8 mouse cellular contexts compared by ENCODE assay signal in the genomic region with DNA sequence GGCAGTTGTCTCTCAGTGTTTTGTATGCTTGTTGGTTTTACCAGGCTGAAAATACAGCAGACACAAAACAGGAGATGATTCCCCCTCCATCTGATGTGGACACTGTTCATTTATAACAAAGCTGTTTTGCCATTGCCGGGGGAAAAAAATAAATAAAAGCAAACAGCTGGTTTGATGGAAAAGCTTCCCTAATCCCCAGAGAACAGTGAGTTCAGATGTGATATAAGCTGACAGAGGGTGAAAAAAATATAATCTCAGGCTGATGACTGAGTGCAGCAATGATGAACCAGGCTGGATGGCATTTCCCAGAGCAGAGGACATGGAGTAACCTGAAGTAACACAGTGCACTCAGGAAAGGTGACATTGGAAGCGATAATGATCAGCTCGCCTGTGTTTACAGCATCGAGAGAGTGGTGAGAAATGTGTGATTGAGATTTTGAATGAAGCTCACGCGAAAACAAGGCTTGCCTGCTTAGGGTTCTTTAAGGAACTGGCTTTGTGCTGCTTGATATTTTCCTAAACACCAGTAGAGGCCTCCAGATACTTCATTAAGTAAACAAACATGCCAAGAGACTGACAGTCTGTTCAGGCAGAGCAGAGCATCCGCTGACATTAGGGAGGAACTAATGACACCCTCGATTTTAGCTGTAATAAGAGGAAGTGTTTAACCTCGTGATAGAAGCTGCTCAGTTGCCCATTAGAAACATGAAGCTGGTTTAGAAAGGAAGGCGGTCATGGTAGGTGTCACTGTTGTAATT.
DNase-seq lines count a peak whose midpoint lies in the region; ATAC-seq lines count a peak whose summit lies in the region.

No protein-coding gene starts in this region.

- no peaks in the 10 kb centered on the region for H3K4me1 ChIP-seq in heart, embryonic 11.5 days (ENCODE audit: control insufficient read depth, insufficient read depth, low read length)
- peaks cover 11% of the 10 kb centered on the region for H3K4me1 ChIP-seq in forebrain, embryonic 16.5 days (replicated peaks; ENCODE audit: control insufficient read depth, insufficient read depth, low read length)

- no peaks in the 10 kb centered on the region for H3K36me3 ChIP-seq in heart, embryonic 11.5 days (ENCODE audit: control insufficient read depth, insufficient read depth, low read length)
- no peaks in the 10 kb centered on the region for H3K36me3 ChIP-seq in forebrain, embryonic 16.5 days (ENCODE audit: control insufficient read depth, insufficient read depth)

- no peaks in the 10 kb centered on the region for H3K9me3 ChIP-seq in heart, embryonic 11.5 days (replicated peaks; ENCODE audit: control insufficient read depth, low read length)
- H3K9me3 ChIP-seq in forebrain, embryonic 16.5 days (ENCODE audit: control insufficient read depth, low read length), result no peaks in the 10 kb centered on the region

- H3K4me3 ChIP-seq in heart, embryonic 11.5 days (ENCODE audit: low read depth, low read length), result no peak overlapping the region
- H3K4me3 ChIP-seq in forebrain, embryonic 16.5 days (replicated peaks; ENCODE audit: low read length), result no peak overlapping the region

- H3K9ac ChIP-seq in heart, embryonic 11.5 days (ENCODE audit: low read depth, low read length), result no peak overlapping the region
- no peak overlapping the region for H3K9ac ChIP-seq in forebrain, embryonic 16.5 days (replicated peaks; ENCODE audit: low read depth, low read length)

- peak; percentile 14 to 39 for DNase-seq in heart, adult 18-20 months
- DNase-seq in B cell, adult 2 months, result peak; percentile 14
- DNase-seq in gastrocnemius, postnatal 10 days, result no peak
- no peak for DNase-seq in spleen, postnatal 4 days (ENCODE audit: low spot score in 2 of 2)

- WGBS in heart, embryonic 11.5 days (ENCODE audit: insufficient replicate concordance), result 37% methylated on average over 10 of the region's 10 CpGs
- 39% methylated on average over 10 of the region's 10 CpGs for WGBS in forebrain, embryonic 16.5 days

- ATAC-seq in heart, embryonic 11.5 days (replicated peaks; ENCODE audit: insufficient number of reproducible peaks, low FRiP score, low TSS enrichment), result no peak
- ATAC-seq in forebrain, embryonic 16.5 days, result peak; percentile 75
- ATAC-seq in megakaryocyte, adult 5-6 weeks (ENCODE audit: poor library complexity, severe bottlenecking), result peak; percentile 95
- ATAC-seq in CD4-positive, CD25-positive, alpha-beta regulatory T cell, adult 4 months, result no peak

- no peak overlapping the region for H3K27ac ChIP-seq in heart, embryonic 11.5 days (ENCODE audit: low read depth, low read length)
- peak overlapping the region; percentile 28 for H3K27ac ChIP-seq in forebrain, embryonic 16.5 days (ENCODE audit: low read length)

- no peak overlapping the region for H3K4me2 ChIP-seq in heart, embryonic 11.5 days
- no peak overlapping the region for H3K4me2 ChIP-seq in forebrain, embryonic 16.5 days (ENCODE audit: low read length)

- H3K27me3 ChIP-seq in heart, embryonic 11.5 days (ENCODE audit: control insufficient read depth, insufficient read depth, low read length), result no peaks in the 10 kb centered on the region
- no peaks in the 10 kb centered on the region for H3K27me3 ChIP-seq in forebrain, embryonic 16.5 days (replicated peaks; ENCODE audit: control insufficient read depth, insufficient read depth, low read length)

Comparison
In these comparisons a context has a peak if more than half of its experiments do, and no peak if none do; other contexts are left out.
1. DNase-seq: peak in heart, adult 18-20 months (2 of 2) and B cell, adult 2 months (2 of 2); none in gastrocnemius, postnatal 10 days (single experiment) and spleen, postnatal 4 days (0 of 2).
2. ATAC-seq: peak in forebrain, embryonic 16.5 days (single experiment) and megakaryocyte, adult 5-6 weeks (single experiment); none in heart, embryonic 11.5 days (single experiment) and CD4-positive, CD25-positive, alpha-beta regulatory T cell, adult 4 months (single experiment).